Mouse (Mus musculus) bone marrow, adult 2 months (tissue): ENCODE data around the gene Ttll3.

Experiments
- CTCF ChIP-seq: fragments of 200-500 bp; IDR thresholded peaks from 2 replicates; pipeline ENCODE4 v1.5.1; 2011; ENCODE audit warnings: low read length, control low read depth; ENCODE audit not compliant: control insufficient read depth, insufficient read depth
- POLR2A ChIP-seq: fragments of 200-500 bp; IDR thresholded peaks from 2 replicates; pipeline ENCODE4 v1.6.1; 2011; ENCODE audit warnings: low read depth, mild to moderate bottlenecking, control low read depth, low read length, borderline replicate concordance; ENCODE audit not compliant: control insufficient read depth

DNA sequence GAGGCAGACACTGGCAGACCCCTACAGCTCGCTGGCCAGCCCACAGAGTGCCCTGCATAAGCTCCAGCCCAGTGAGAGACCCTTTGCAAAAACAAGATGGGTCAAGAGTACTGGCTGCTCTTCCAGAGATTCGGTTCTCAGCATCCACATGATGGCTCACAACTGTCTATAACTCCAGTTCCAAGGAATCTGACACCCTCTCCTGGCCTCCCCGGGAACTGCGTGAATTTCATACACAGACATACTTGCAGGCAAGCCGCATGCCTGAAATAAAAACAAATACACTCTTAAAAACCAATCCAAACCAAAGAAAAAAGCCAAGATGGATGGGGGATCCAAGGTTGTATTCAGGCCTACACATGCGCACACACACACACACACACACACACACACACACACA lies 6.4 kb downstream of the Ttll3 start:
- TF ChIP-seq CTCF = no peak
- TF ChIP-seq POLR2A = no peak
